In genomic region chr3:79244347-79244746, GRCm38 (mm10) we compare ENCODE assay signal across 20 mouse cellular contexts. TPM values are rescaled to one million over a fixed set of nuclear protein-coding genes. Genes with fewer than 3 reads are reported as not detected.
DNase-seq lines count a peak whose midpoint lies in the region; ATAC-seq and TF ChIP-seq lines count a peak whose summit lies in the region.
"Had no signal": no experiment of that assay in that cellular context is flagged by ENCODE, and none has a peak within 500 bp of the region (broad histone marks: within the 10 kb centered on the region; RNA-seq: fewer than 3 reads in every experiment).

No protein-coding gene starts in this region.

- no peak for TF ChIP-seq CTCF in heart, postnatal 0 days (IDR thresholded peaks at IDR 0.05; ENCODE audit: low read depth)
- no peak for TF ChIP-seq CTCF in cerebellum, adult 2 months (IDR thresholded peaks at IDR 0.05; ENCODE audit: borderline replicate concordance, insufficient read depth, low read depth, low read length)

- no peaks in the 10 kb centered on the region for H3K36me3 ChIP-seq in heart, postnatal 0 days (replicated peaks; ENCODE audit: control insufficient read depth, insufficient read depth, low read length)
- H3K36me3 ChIP-seq: midbrain, embryonic 10.5 days; neural tube, embryonic 13.5 days had no signal

- H3K27me3 ChIP-seq in heart, postnatal 0 days (ENCODE audit: control insufficient read depth, insufficient read depth, low read length), result no peaks in the 10 kb centered on the region
- H3K27me3 ChIP-seq in cerebellum, adult 2 months (ENCODE audit: control insufficient read depth, insufficient read depth, low read length), result no peaks in the 10 kb centered on the region
- H3K27me3 ChIP-seq: neural tube, embryonic 13.5 days had no signal

- peak; percentile 7 for DNase-seq in adrenal gland, postnatal 25 days
- DNase-seq in adrenal gland, adult 2 months, result no peak
- DNase-seq in heart, postnatal 0 days (ENCODE audit: low spot score), result peak; percentile 45
- DNase-seq in heart, postnatal 36 days, result no peak
- DNase-seq in right cerebral cortex, adult 18-20 months, result peak; percentile 28
- no peak for DNase-seq in right cerebral cortex, postnatal 36 days (ENCODE audit: low spot score in 2 of 2)
- DNase-seq in testis, postnatal 10 days (ENCODE audit: low spot score), result peak; percentile 55
- no peak for DNase-seq in cerebellum, adult 2 months
- DNase-seq: cerebellum, adult 9-11 months; gastrocnemius, postnatal 36 days; kidney, adult 8-10 months; layer of hippocampus, postnatal 36 days; left cerebral cortex, postnatal 4 days; lung, embryonic 14.5 days; lung, postnatal 4 days; right cerebral cortex, postnatal 4 days; thymus, adult 2 months had no signal

- H3K4me3 ChIP-seq in heart, postnatal 0 days (ENCODE audit: low read depth, low read length), result no peak overlapping the region
- H3K4me3 ChIP-seq in cerebellum, adult 2 months (replicated peaks; ENCODE audit: insufficient read depth, low read depth, low read length), result no peak overlapping the region
- H3K4me3 ChIP-seq: midbrain, embryonic 10.5 days; neural tube, embryonic 13.5 days had no signal

- intact Hi-C loops in heart, postnatal 36 days (cut with DNase I), result loop anchor here (5.0 kb wide), 1 partner anchor 38 kb away; no protein-coding TSS in a partner anchor

- H3K4me2 ChIP-seq in heart, postnatal 0 days (ENCODE audit: low read depth, low read length), result no peak overlapping the region
- H3K4me2 ChIP-seq: liver, embryonic 11.5 days; lung, embryonic 14.5 days; neural tube, embryonic 13.5 days had no signal

- TF ChIP-seq EP300 in heart, postnatal 0 days (IDR thresholded peaks at IDR 0.05; ENCODE audit: low read depth), result no peak

- no peak for TF ChIP-seq POLR2A in cerebellum, adult 2 months (IDR thresholded peaks at IDR 0.05; ENCODE audit: borderline replicate concordance, insufficient read depth, low read length)

- H3K27ac ChIP-seq in heart, postnatal 0 days (ENCODE audit: low read depth), result peak overlapping the region; percentile 20; the same call in 1 of the 2 replicates
- H3K27ac ChIP-seq in cerebellum, adult 2 months (ENCODE audit: insufficient read depth, low read length), result no peak overlapping the region
- H3K27ac ChIP-seq: midbrain, embryonic 10.5 days; neural tube, embryonic 13.5 days had no signal

- H3K4me1 ChIP-seq in heart, postnatal 0 days (ENCODE audit: control insufficient read depth, insufficient read depth), result peaks cover 42% of the 10 kb centered on the region
- H3K4me1 ChIP-seq in cerebellum, adult 2 months (ENCODE audit: control insufficient read depth, insufficient read depth, low read length), result peaks cover 7% of the 10 kb centered on the region

- 47% methylated on average over 9 of the region's 9 CpGs for WGBS in heart, postnatal 0 days
- WGBS in cerebellum, adult 2 months, result 77% methylated on average over 9 of the region's 9 CpGs

- 0 out of 2 replicates have a peak overlapping the region, but pooled peaks have one; percentile 16 for H3K9ac ChIP-seq in heart, postnatal 0 days (replicated peaks; ENCODE audit: low read depth, low read length)
- H3K9ac ChIP-seq: lung, embryonic 14.5 days; neural tube, embryonic 13.5 days had no signal

- no peaks in the 10 kb centered on the region for H3K9me3 ChIP-seq in heart, postnatal 0 days (replicated peaks; ENCODE audit: control insufficient read depth, low read length)
- H3K9me3 ChIP-seq: midbrain, embryonic 10.5 days; neural tube, embryonic 13.5 days had no signal

- ATAC-seq in heart, postnatal 0 days (ENCODE audit: insufficient read depth, low read depth), result peak; percentile 57; the same call in 1 of the 2 replicates

RNA-seq across cellular contexts. Expression of gene Rapgef2, which starts 42.0 kb away (rescaled TPM):
- total RNA-seq in adrenal gland, postnatal 25 days (2021), result 25.9 and 27.8 TPM in 2 replicates
- total RNA-seq in adrenal gland, adult 2 months (2021), result 10 to 100 TPM; 20.6 to 20.9 TPM
- 6.9 and 8.6 TPM in 2 replicates for polyA plus RNA-seq in adrenal gland, adult 2 months (2012; rRNA removed)
- total RNA-seq in heart, postnatal 0 days (2014; rRNA removed; ENCODE audit: low replicate concordance), result 28.8 and 30.3 TPM in 2 replicates
- 3.3 and 3.5 TPM in 2 replicates for polyA plus RNA-seq in heart, postnatal 0 days (2015; fragmentation: Nextera tagmentation; extraction: Ambion mirVana)
- 10 to 100 TPM; 35.1 to 35.4 TPM for total RNA-seq in heart, postnatal 36 days (2021)
- 29.3 and 30.5 TPM in 2 replicates for polyA plus RNA-seq in cerebellum, adult 2 months (2012; rRNA removed)

Comparison
In these comparisons a context has a peak if more than half of its experiments do, and no peak if none do; other contexts are left out.
1. DNase-seq: peak in adrenal gland, postnatal 25 days (single experiment), heart, postnatal 0 days (single experiment), right cerebral cortex, adult 18-20 months (single experiment) and testis, postnatal 10 days (single experiment); none in adrenal gland, adult 2 months (single experiment), heart, postnatal 36 days (0 of 2), right cerebral cortex, postnatal 36 days (0 of 2) and cerebellum, adult 2 months (0 of 2).